Mouse (Mus musculus): ENCODE data around the gene Fam120a.

The Fam120a gene

DNA sequence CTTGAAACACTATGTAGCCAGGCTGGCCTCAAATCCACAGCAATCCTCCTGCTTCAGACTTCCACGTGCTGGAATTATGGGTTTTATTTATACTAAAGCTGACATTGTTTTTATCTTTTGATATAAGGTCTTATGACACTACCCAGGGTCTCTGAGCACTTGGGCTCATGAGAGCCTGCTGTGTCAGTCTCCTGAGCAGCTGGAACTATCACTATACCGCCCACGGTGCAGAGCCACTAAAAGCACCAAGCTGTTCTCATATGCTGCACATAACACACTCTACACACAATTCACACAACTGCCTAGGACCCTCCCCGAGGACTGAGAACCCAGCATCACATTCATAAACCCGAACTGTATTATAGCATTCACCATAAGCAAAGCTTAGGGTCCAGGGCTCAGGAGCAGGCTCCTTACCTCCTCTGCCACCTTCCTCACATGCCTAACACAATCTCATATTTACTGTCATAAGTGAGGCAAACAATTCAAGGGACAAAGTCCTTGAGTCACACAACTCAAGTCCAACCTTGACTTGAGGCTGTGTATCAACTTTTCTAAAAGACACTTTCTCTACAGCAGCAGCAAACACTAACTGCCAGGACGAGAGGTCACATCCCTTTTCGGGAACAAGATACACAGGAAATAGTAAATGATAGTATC is 47.9 kb downstream of the Fam120a start:
- in situ Hi-C loops (cut with MboI; ENCODE audit: low sequenced_read_pairs) = no loop called here

DNA sequence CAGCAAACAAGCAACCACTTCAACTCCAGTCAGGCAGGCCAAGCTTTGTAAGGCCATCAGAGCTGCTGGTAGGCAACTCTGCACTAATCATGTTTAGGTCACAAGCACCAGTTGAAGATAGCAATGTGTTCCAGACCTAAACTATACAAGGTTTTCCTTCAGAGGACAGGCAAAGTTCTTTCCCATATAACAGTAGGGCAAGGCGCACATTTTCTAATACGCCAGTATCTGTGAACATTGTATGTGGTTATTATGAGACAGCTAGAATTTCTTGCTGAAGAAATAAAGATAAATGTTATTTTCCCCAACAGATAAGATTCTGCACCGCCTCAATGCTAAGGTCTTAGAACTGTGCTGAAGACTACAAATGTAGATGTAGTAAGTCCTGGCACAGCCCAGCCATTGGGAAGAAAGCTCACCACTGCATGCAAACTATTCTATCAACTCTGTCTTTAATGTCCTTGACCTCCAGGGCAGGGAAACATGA is 50.7 kb downstream of the Fam120a start:
- in situ Hi-C loops (cut with MboI; ENCODE audit: low sequenced_read_pairs) = no loop called here

GRCm38 (mm10) chr13:48913680-48914079 is 54.1 kb downstream of the Fam120a start:
- in situ Hi-C loops (cut with MboI; ENCODE audit: low sequenced_read_pairs) = no loop called here

GRCm38 (mm10) chr13:48913141-48913540 is 54.7 kb downstream of the Fam120a start:
- in situ Hi-C loops (cut with MboI; ENCODE audit: low sequenced_read_pairs) = no loop called here

GRCm38 (mm10) chr13:48911426-48911825 is 56.4 kb downstream of the Fam120a start:
- in situ Hi-C loops (cut with MboI; ENCODE audit: low sequenced_read_pairs) = no loop called here

GRCm38 (mm10) chr13:48905458-48905857 is 62.4 kb downstream of the Fam120a start:
- in situ Hi-C loops (cut with MboI; ENCODE audit: low sequenced_read_pairs) = no loop called here

GRCm38 (mm10) chr13:48895376-48895775 is 72.4 kb downstream of the Fam120a start:
- in situ Hi-C loops (cut with MboI; ENCODE audit: low sequenced_read_pairs) = no loop called here

GRCm38 (mm10) chr13:48890260-48890960 is 77.4 kb downstream of the Fam120a start:
- in situ Hi-C loops (cut with MboI; ENCODE audit: low sequenced_read_pairs) = no loop called here

- in situ Hi-C loops (cut with MboI; ENCODE audit: low sequenced_read_pairs) = no loop called here
Observed at GRCm38 (mm10) chr13:48878534-48878933, 89.3 kb downstream of the Fam120a start.

DNA sequence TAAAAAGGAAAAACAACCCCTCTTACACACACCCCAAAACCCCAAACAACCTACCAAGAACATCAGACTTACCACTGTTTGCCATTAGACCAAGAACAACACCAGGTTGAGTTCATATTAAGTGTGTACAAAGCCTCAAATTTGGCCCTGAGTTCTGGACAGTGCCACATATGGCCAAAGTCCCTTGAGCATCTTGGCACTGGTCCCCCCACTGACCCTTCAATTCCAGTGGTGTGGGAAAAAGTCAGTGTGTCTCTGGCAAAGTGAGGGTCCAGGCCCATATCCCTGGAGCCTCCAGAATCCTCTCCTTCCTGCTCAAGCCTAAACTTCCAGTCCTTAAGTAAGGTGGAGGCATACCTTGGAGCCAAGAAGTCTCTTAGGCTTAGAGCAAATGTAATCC is 90.0 kb downstream of the Fam120a start:
- in situ Hi-C loops (cut with MboI; ENCODE audit: low sequenced_read_pairs) = no loop called here

- in situ Hi-C loops (cut with MboI; ENCODE audit: low sequenced_read_pairs) = no loop called here
Observed at GRCm38 (mm10) chr13:48872726-48873125, 95.1 kb downstream of the Fam120a start.

GRCm38 (mm10) chr13:48871887-48872606 is 95.8 kb downstream of the Fam120a start:
- in situ Hi-C loops (cut with MboI; ENCODE audit: low sequenced_read_pairs) = no loop called here

DNA sequence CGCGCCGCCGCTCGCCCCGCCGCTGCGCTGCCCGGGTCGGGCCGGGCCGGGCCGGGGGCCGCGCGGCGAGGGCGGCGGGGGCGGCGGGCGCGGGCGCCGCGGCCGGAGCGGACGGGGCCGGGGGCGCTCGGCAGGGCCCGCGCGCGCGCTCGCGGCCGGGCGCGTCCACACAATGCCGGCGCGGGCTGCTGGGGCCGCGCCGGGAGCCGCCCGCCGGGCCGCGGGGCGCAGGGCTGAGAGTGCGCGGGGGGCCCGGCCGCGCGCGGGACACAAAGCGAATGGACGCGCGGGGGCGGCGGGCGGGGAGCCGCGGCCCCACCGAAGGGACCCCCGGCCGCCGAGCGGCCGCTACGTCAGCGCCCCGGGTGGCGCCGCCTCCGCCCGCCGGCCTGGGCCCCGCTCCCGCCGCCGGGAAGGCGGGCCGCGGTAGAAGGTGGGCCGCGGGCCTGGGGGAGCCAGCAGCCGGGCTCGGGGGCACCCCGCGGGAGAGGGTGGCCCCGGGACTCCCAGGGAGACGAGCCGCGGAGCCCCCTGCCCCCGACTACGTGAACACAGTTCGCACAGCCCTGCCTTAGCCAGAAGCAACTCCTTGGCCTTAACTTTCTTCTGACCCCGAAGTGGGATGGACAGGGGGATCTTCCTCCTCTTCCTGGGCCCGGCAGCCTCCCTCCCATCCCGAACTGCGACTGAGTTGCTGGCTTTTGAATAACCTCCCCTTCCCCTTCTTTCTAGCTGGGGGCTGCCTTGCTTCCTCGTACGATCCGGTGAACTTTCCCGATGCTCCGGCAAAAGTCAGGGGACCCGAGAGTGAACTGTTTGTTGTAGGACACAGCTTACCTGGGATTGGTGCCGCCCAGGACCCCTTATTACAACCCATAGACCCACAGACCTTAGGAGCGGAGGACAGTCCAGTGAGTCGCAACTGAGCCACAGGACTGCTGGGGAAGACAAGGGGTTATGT is 96.8 kb downstream of the Fam120a start, which contains the start of gene Phf2:
Gene Phf2, minus strand, starts transcription at position 349 of the 961 bp plus-strand sequence.
- in situ Hi-C loops (cut with MboI; ENCODE audit: low sequenced_read_pairs) = no loop called here

- in situ Hi-C loops (cut with MboI; ENCODE audit: low sequenced_read_pairs) = no loop called here
Observed at GRCm38 (mm10) chr13:48869950-48870770, 97.7 kb downstream of the Fam120a start.

DNA sequence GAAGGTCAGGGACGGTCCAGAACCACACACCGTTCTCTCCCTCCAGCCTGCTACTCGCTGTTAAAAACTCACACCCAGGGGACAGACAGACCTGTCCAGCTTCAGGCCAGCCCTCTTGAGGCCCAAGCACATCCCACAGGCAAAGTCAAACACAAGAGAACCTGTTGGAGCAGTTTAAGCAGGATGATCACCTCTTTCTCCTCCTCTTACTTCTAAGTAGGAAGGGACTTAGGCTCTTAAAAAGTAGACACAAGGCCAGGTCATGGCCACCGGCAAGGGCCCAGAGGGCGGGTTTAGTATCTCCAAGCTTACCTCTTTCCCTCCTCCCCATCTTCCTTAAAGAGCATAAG is 98.2 kb downstream of the Fam120a start:
- in situ Hi-C loops (cut with MboI; ENCODE audit: low sequenced_read_pairs) = no loop called here

DNA sequence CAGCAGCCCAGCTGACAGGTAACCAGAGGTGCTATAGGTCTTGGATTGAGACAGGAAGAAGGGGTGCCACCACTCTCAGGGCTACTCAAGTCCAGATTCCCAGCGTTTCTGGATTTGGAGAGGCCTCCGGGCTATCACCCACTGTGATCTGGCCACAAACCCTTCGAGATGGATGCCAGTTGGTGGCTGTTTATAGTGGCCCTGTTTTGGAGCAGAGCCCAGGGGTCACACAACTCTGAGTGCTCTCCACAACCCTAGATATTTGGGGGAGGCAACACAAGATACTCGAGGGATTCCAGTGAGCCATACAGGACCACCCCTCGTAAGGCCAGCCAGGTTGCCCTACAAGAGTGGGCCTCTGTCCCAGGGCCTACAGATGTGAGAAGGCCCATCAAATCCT is 98.7 kb downstream of the Fam120a start:
- in situ Hi-C loops (cut with MboI; ENCODE audit: low sequenced_read_pairs) = no loop called here

- in situ Hi-C loops (cut with MboI; ENCODE audit: low sequenced_read_pairs) = no loop called here
Observed at GRCm38 (mm10) chr13:48864673-48865356, 103.0 kb downstream of the Fam120a start.

DNA sequence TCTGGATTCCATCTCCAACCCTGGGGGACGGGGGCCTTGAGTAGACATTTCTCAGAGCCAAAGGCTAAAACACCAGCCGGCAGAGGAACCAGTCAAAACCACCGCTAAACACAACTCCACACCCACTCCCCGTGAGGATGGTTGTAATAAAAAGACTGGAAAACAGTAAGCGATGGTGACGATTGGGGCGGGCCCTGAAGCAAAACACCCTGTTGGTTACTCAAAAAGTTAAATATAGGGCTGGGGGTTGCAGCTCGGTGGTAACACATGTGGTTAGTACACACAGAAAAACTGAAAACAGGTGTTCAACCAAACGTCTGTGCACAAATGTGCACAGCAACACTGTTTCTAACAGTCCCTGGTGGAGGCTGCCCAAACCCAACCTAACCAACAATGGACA is 104.3 kb downstream of the Fam120a start:
- in situ Hi-C loops (cut with MboI; ENCODE audit: low sequenced_read_pairs) = no loop called here

DNA sequence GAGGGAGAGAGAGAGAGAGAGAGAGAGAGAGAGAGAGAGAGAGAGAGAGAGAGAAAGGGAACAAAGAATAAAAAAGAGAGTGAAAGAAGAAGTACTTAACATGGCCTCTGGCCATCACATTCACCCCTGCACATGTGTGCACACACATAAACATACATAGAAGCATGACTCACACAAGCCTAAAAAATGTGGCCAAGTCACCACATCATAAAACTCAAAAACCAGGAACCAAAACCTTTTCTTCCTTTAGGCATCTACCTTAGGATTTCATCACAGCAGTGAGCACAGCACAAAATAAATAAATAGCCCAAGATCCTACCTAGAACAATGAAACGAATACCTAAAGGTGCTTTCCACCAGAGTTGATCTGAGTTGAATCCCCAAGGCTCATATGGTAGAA is 105.9 kb downstream of the Fam120a start:
- in situ Hi-C loops (cut with MboI; ENCODE audit: low sequenced_read_pairs) = no loop called here
